ENCODE assay signal across 11 mouse cellular contexts in genomic region chr16:44299438-44300093, GRCm38 (mm10). TPM values are rescaled to one million over a fixed set of nuclear protein-coding genes. Genes with fewer than 3 reads are reported as not detected.
DNase-seq lines count a peak whose midpoint lies in the region; ATAC-seq and TF ChIP-seq lines count a peak whose summit lies in the region.
"Had no signal": no experiment of that assay in that cellular context is flagged by ENCODE, and none has a peak within 500 bp of the region (broad histone marks: within the 10 kb centered on the region; RNA-seq: fewer than 3 reads in every experiment).

No protein-coding gene starts in this region.

- H3K27me3 ChIP-seq in heart, adult 2 months (ENCODE audit: control insufficient read depth, insufficient read depth, low read length) = no peaks in the 10 kb centered on the region
- H3K27me3 ChIP-seq: hindbrain, embryonic 15.5 days had no signal

- no peak for TF ChIP-seq POLR2A in heart, adult 2 months (IDR thresholded peaks at IDR 0.05; ENCODE audit: insufficient read depth, low read depth, low read length)

- no peak for TF ChIP-seq EP300 in heart, adult 2 months (IDR thresholded peaks at IDR 0.05; ENCODE audit: insufficient read depth, low read depth, low read length)

- no peak overlapping the region for H3K27ac ChIP-seq in heart, adult 2 months
- H3K27ac ChIP-seq: hindbrain, embryonic 15.5 days had no signal

- no peak overlapping the region for H3K4me3 ChIP-seq in heart, adult 2 months
- H3K4me3 ChIP-seq: hindbrain, embryonic 15.5 days had no signal

- H3K4me1 ChIP-seq in heart, adult 2 months (ENCODE audit: control insufficient read depth, insufficient read depth, low read length) = no peaks in the 10 kb centered on the region

- no peaks in the 10 kb centered on the region for H3K79me2 ChIP-seq in heart, adult 2 months (replicated peaks; ENCODE audit: control insufficient read depth, insufficient read depth, low read length)

- DNase-seq in heart, adult 2 months = no peak
- no peak for DNase-seq in heart, adult 8-10 months (ENCODE audit: low spot score)
- DNase-seq in thymus, postnatal 0 days (ENCODE audit: low spot score) = peak; percentile 40
- no peak for DNase-seq in thymus, adult 18-20 months
- DNase-seq in ovary, postnatal 36 days (ENCODE audit: low spot score) = no peak
- DNase-seq in frontal cortex, postnatal 14 days (ENCODE audit: low spot score in 2 of 2) = no peak
- no peak for DNase-seq in frontal cortex, postnatal 10 days (ENCODE audit: low spot score in 2 of 2)
- DNase-seq: cerebellum, adult 11 months; layer of hippocampus, postnatal 36 days had no signal

- intact Hi-C loops in heart, adult 2 months (cut with DNase I) = loop anchor here (1.0 to 5.0 kb wide), 2 partner anchors 48 to 63 kb away; partner anchors contain the start of gene Spice1

- TF ChIP-seq CTCF in heart, adult 2 months (IDR thresholded peaks at IDR 0.05) = peak; percentile 91

- H3K9ac ChIP-seq in heart, adult 2 months (ENCODE audit: low read depth, low read length) = no peak overlapping the region
- H3K9ac ChIP-seq: hindbrain, embryonic 15.5 days had no signal

- peak; percentile 34; the same call in 1 of the 2 replicates for ATAC-seq in erythroid progenitor cell, adult 5-6 weeks (replicated peaks; ENCODE audit: low FRiP score, poor library complexity, severe bottlenecking)

- no peaks in the 10 kb centered on the region for H3K36me3 ChIP-seq in heart, adult 2 months (ENCODE audit: control insufficient read depth, insufficient read depth, low read length)
- H3K36me3 ChIP-seq: hindbrain, embryonic 15.5 days had no signal

- WGBS in heart, adult 2 months = 75% methylated on average over 20 of the region's 20 CpGs

RNA-seq across cellular contexts. Expression of gene Sidt1, which starts 33.4 kb away (rescaled TPM):
- under 1 TPM; 0.32 to 0.37 TPM for total RNA-seq in heart, adult 2 months (2021)
- polyA plus RNA-seq in heart, adult 2 months (2012; rRNA removed) = 0.76 and 1.3 TPM in 2 replicates
- total RNA-seq in heart, adult 8-10 months (2022) = under 1 TPM; 0.37 to 0.49 (median 0.41) TPM
- 2.9 and 3.6 TPM in 2 replicates for polyA plus RNA-seq in thymus, postnatal 0 days (2015; fragmentation: Nextera tagmentation; extraction: Ambion mirVana)
- 3.2 TPM in 1 of 2 replicates, not detected in the other for total RNA-seq in erythroid progenitor cell, adult 5-6 weeks (2015; ENCODE audit: low replicate concordance)
- total RNA-seq in erythroid progenitor cell, adult 5-6 weeks (2017; ENCODE audit: low replicate concordance) = 0.90 TPM in 1 of 2 replicates, not detected in the other

RNA-seq across cellular contexts. Expression of gene Spice1, which starts 47.4 kb away (rescaled TPM):
- total RNA-seq in heart, adult 2 months (2021) = 1 to 10 TPM; 9.3 to 10.0 TPM
- 4.5 and 6.5 TPM in 2 replicates for polyA plus RNA-seq in heart, adult 2 months (2012; rRNA removed)
- 10 to 100 TPM in 1 of 4 experiments, 1 to 10 TPM in 3; 6.5 to 10.2 (median 9.0) TPM for total RNA-seq in heart, adult 8-10 months (2022)
- 16.5 and 16.9 TPM in 2 replicates for polyA plus RNA-seq in thymus, postnatal 0 days (2015; fragmentation: Nextera tagmentation; extraction: Ambion mirVana)
- 16.9 and 39.4 TPM in 2 replicates for total RNA-seq in erythroid progenitor cell, adult 5-6 weeks (2015; ENCODE audit: low replicate concordance)
- 11.5 and 23.9 TPM in 2 replicates for total RNA-seq in erythroid progenitor cell, adult 5-6 weeks (2017; ENCODE audit: low replicate concordance)
